8 mouse cellular contexts compared by ENCODE assay signal in the genomic region with DNA sequence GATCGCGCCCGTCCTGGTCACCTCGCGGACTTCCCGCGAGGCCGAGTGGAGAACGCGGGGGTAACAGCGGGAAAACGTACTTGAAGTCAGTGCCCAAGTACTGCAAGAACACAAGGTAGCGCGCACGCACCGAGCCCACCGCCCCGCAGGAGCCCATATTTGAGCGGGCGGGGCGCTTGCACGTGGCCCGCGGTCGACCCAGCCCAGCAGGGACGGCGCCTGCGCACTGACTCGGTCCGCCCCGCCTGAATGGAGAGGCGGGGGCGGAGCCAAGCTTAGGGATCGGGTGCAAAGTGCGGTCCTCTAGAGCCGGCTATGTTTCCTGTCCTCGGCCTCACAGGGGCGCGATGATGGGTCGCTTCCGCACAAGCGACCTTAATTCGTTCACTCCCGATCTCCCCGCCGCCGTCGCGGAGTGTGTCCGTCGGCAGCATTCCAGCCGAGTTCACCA. TPM values are rescaled to one million over a fixed set of nuclear protein-coding genes. Genes with fewer than 3 reads are reported as not detected.
A peak's percentile ranks its signal among the peaks of the same experiment; 100 is the strongest.
DNase-seq lines count a peak whose midpoint lies in the region; ATAC-seq and TF ChIP-seq lines count a peak whose summit lies in the region.

A gene (minus strand): TSS at position 231 of the 451 bp plus-strand sequence.
A gene (plus strand): TSS at position 272 of the 451 bp plus-strand sequence.

- H3K4me1 ChIP-seq in hindbrain, embryonic 14.5 days (replicated peaks; ENCODE audit: control insufficient read depth, insufficient read depth, low read length) = peaks cover 41% of the 10 kb centered on the region

- H3K4me3 ChIP-seq in hindbrain, embryonic 14.5 days (replicated peaks; ENCODE audit: low read length) = peak within 1 kb of the TSS; percentile 97

- H3K36me3 ChIP-seq in hindbrain, embryonic 14.5 days (replicated peaks; ENCODE audit: control insufficient read depth, insufficient read depth) = peaks cover 46% of the 10 kb centered on the region

- no peaks in the 10 kb centered on the region for H3K27me3 ChIP-seq in Patski
- H3K27me3 ChIP-seq in hindbrain, embryonic 14.5 days (ENCODE audit: control insufficient read depth, insufficient read depth, low read length) = no peaks in the 10 kb centered on the region

- CTCF ChIA-PET in Patski (lab: Charles Lee) = no interaction called here

- ATAC-seq in Patski = peak; percentile 59
- ATAC-seq in hindbrain, embryonic 14.5 days (ENCODE audit: low FRiP score) = peak; percentile 86

- POLR2A ChIA-PET in Patski (lab: Charles Lee) = no interaction called here

- peak within 1 kb of the TSS; percentile 92 for H3K9ac ChIP-seq in hindbrain, embryonic 14.5 days

- in situ Hi-C loops in Patski (cut with MboI; ENCODE audit: low pct_unique_long_range_greater_than_20kb) = loop anchor here (5.0 kb wide), 1 partner anchor 59 kb away; a partner anchor contains a TSS

- TF ChIP-seq CTCF in Patski (IDR thresholded peaks at IDR 0.05) = no peak

- peak within 1 kb of the TSS; percentile 75 for H3K4me2 ChIP-seq in hindbrain, embryonic 14.5 days (replicated peaks)

- DNase-seq in Patski (ENCODE audit: low read depth, low spot score) = no peak
- DNase-seq in cerebellum, postnatal 14 days = peak; percentile 99
- DNase-seq in frontal cortex, postnatal 25 days (ENCODE audit: low spot score in 2 of 2) = peak; percentile 89 to 94
- peak; percentile 98 for DNase-seq in hindbrain, embryonic 14.5 days (ENCODE audit: low spot score)
- DNase-seq in layer of hippocampus, postnatal 36 days = peak; percentile 93 to 94
- peak; percentile 98 for DNase-seq in lung, postnatal 36 days
- DNase-seq in retina, postnatal 1 day = peak; percentile 97
- peak; percentile 91 to 96 for DNase-seq in urinary bladder, adult 18-20 months (ENCODE audit: low spot score in 2 of 2)

- under 1% methylated on average over 52 of the region's 52 CpGs for WGBS in hindbrain, embryonic 14.5 days

- peak within 1 kb of the TSS; percentile 99 for H3K27ac ChIP-seq in hindbrain, embryonic 14.5 days

- no peaks in the 10 kb centered on the region for H3K9me3 ChIP-seq in hindbrain, embryonic 14.5 days (ENCODE audit: control insufficient read depth, low read length)

RNA-seq across cellular contexts. Expression of the first gene that starts in this region (rescaled TPM):
- 22.4 TPM for polyA plus RNA-seq in Patski (2021)
- polyA plus RNA-seq in hindbrain, embryonic 14.5 days (2014; fragmentation: Nextera tagmentation; extraction: Ambion mirVana) = 51.8 and 53.8 TPM in 2 replicates
- 10 to 100 TPM; 56.8 to 59.9 TPM for total RNA-seq in layer of hippocampus, postnatal 36 days (2021)

RNA-seq across cellular contexts. Expression of the second gene that starts in this region (rescaled TPM):
- polyA plus RNA-seq in Patski (2021) = 16.7 TPM
- 71.8 and 73.5 TPM in 2 replicates for polyA plus RNA-seq in hindbrain, embryonic 14.5 days (2014; fragmentation: Nextera tagmentation; extraction: Ambion mirVana)
- 100 to 1,000 TPM; 109 to 128 TPM for total RNA-seq in layer of hippocampus, postnatal 36 days (2021)
